Mouse (Mus musculus) spleen, postnatal 0 days (tissue): ENCODE data around the gene Olfr239. TPM values are rescaled to one million over a fixed set of nuclear protein-coding genes. Genes with fewer than 3 reads are reported as not detected.

ENCODE experiments used
- polyA plus RNA-seq: library from polyadenylated mRNA; unstranded; fragments of >200 nt; fragmentation: Nextera tagmentation; extraction: Ambion mirVana; gene quantifications from 2 replicates; pipeline ENCODE4 v1.2.1, GENCODE M21; 2015

Gene Olfr239
- not detected in 2 replicates for polyA plus RNA-seq

GRCm38 (mm10) chr17:33191002-33191401 is at the start of gene Olfr239:
Olfr239 (plus strand) TSS chr17:33191302.

GRCm38 (mm10) chr17:33168147-33168546 is 23.0 kb upstream of the Olfr239 start, which contains the start of gene Olfr55:
Olfr55 (plus strand) TSS chr17:33168447.

DNA sequence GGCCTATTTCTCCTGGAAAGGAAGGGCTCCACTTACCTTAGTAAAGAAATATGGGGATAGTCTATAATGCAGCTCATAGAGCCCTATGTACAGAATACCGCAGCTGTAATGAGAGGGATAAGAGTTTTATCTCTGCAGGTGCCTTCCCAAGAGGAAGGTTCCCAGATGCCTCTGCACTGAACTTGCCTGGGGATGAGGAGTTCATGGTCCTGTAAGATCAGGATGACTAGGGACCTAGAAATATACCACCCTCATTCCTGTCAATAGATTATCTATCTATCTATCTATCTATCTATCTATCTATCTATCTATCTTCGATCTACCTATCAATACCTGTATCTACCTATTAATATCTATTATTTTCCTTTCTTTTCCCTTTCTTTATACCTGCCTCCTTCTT is 30.5 kb downstream of the Olfr239 start, which contains the start of gene Olfr1564:
Gene Olfr1564 (minus strand): TSS at position 101 of the 400 bp plus-strand sequence.

Other genes starting within 250 kb of the Olfr239 start
- 14.5 and 17.3 TPM in 2 replicates for gene Cyp4f13, start 243.9 kb upstream of the Olfr239 start, polyA plus RNA-seq
- gene Zfp472, start 225.5 kb upstream of the Olfr239 start, polyA plus RNA-seq = 7.3 and 7.4 TPM in 2 replicates
- gene Zfp952, start 198.2 kb upstream of the Olfr239 start, polyA plus RNA-seq = 3.7 and 4.4 TPM in 2 replicates
- gene Zfp763, start 157.9 kb upstream of the Olfr239 start, polyA plus RNA-seq = 3.4 and 4.2 TPM in 2 replicates
- gene 4921501E09Rik, start 123.2 kb upstream of the Olfr239 start, polyA plus RNA-seq = not detected in 2 replicates
- 2.9 and 3.4 TPM in 2 replicates for gene Zfp563, start 102.0 kb upstream of the Olfr239 start, polyA plus RNA-seq
- gene Morc2b, start 51.6 kb upstream of the Olfr239 start, polyA plus RNA-seq = not detected in 2 replicates
- gene Olfr55, start 22.9 kb upstream of the Olfr239 start, polyA plus RNA-seq = not detected in 2 replicates
- not detected in 2 replicates for gene Olfr1564, start 30.4 kb downstream of the Olfr239 start, polyA plus RNA-seq
- 4.7 and 6.2 TPM in 2 replicates for gene Zfp955a, start 63.8 kb downstream of the Olfr239 start, polyA plus RNA-seq
- gene Olfr63, start 73.4 kb downstream of the Olfr239 start, polyA plus RNA-seq = 0.04 TPM in 1 of 2 replicates, not detected in the other
- 3.2 and 4.1 TPM in 2 replicates for gene Zfp955b, start 98.2 kb downstream of the Olfr239 start, polyA plus RNA-seq
- 2.9 and 4.1 TPM in 2 replicates for gene Zfp81, start 167.6 kb downstream of the Olfr239 start, polyA plus RNA-seq
- gene Zfp101, start 203.3 kb downstream of the Olfr239 start, polyA plus RNA-seq = 9.9 and 12.1 TPM in 2 replicates
- not detected in 2 replicates for gene Actl9, start 241.6 kb downstream of the Olfr239 start, polyA plus RNA-seq